Mouse (Mus musculus): Measurements from ENCODE around the gene Zbtb22.
"Not testable (repeated sequence)": the region's sequence is repeated elsewhere in the genome, so short reads cannot be mapped to it uniquely, and the experiment has no call there.

The Zbtb22 gene

DNA sequence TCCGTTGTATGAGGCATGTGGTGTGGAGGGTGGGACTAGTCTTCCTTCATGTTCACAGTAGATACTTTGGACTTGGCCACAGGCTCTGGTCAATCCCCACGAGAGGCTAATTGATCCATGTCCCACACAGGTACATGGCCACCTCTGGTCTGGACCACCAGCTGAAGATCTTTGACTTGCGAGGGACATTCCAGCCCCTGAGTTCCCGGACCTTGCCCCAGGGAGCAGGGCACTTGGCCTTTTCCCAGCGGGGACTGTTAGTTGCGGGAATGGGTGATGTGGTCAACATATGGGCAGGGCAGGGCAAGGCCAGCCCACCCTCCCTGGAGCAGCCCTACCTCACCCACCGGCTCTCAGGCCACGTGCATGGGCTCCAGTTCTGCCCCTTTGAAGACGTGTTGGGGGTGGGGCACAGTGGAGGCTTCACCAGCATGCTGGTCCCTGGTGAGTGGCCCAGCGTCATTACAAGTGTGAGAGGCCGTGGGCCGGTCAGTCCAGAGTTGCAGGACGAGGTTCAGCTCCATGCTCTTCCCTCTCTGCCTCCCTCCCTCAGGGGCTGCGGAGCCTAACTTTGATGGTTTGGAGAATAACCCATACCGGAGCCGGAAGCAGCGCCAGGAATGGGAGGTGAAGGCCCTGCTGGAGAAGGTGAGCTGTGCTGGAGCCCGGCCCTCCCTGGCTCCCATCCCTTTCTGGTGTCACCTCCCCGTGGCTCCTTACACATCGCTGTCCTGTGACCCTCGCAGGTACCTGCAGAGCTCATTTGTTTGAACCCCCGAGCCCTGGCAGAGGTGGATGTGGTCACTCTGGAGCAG is 32.6 kb downstream of the Zbtb22 start:
- no peak for DNase-seq

DNA sequence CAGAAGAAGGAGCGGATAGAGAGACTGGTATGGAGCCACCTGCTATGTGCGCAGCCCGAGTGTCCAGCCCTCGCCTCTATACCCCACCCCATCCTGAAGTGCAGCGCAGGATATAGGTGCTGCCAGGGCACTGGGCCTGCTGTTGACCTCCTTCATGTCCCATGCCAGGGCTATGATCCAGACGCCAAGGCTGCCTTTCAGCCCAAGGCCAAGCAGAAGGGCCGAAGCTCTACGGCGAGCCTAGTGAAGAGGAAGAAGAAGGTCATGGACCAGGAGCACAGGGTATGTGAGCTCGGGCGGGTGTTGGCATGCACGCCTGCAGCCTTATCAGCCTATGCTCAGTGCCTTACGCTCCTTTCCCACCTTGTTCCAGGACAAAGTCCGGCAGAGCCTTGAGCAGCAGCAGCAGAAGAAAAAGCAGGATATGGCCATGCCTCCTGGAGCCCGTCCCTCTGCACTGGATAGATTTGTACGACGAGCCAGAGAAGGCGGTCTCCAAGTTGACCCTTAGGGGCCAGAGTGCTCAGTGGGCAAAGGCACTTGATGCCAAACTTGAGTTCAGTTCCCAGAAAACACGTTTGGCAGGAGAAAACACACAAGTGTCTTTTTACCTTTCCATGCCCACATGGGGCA is 33.3 kb downstream of the Zbtb22 start:
- no peak for DNase-seq

DNA sequence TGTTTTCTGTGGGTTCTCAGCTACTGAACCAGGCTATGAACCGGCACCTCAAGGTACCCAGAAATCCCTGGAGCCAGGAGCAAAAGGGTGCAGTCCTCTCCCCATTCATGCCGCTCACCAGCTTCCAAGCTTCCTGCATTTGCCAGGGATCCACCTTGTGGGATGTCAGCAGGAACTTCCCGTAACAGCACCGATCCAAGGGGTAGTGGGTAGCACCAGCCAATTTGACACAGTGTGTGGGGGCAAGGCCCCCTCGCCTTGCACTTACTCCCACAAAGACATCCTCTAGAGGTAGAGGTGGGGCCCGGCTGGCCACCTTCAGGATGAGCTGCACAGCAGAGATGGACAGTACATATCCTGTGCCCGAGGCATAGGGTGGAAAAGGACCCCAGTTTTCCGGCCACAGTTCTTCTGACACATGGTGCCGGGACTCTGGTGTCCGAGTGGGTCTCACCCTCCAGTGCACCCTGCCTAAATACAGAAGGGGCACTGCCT is 34.5 kb downstream of the Zbtb22 start:
- DNase-seq: no peak

DNA sequence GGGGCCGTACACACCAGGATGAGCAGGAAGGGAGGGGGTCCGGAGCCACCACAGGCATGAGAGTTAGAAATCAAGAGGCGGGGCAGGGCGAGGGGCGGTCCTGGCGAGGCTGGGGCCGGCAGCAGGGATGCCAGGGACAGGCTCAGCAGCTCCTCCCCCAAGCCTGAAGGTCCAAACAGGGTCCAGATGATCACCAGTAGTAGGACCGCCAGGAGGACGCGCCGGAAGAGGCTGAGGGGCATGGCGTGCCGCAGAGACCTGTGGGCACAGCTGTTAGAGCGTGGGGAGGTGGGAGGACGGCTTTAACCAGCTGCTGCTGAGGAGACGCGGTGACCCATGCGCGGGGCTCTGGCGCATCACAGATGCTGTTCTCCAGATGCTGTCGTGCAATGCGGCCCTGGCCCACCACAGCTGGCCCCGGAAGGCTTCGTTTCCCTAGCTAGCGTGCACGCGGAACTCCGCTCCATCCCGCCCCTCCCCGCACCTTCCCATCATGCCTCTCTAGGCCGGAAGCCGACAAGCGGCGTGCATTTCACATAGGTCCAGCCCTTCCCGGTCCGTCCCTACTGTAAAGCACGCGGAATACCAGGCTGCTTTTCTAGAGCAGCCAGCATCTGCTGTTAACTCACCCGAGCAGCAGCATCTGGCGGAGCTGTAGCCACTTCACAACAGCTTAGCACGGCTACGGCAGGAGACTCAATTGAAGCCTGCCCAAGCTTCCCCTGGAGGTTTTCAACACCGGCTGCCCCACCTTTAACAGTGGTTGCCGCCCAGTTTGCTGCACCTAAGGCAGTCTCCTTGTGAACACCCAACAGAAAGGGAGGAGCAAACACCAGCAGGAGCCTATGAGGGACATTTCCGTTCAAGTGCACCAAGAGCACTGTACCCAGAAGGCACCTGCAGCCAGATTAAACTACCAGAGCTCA is 35.6 kb downstream of the Zbtb22 start, which contains the start of gene B3galt4:
Gene B3galt4 (minus strand): TSS at position 468 of the 926 bp plus-strand sequence.
- peak; percentile 94 for DNase-seq

DNA sequence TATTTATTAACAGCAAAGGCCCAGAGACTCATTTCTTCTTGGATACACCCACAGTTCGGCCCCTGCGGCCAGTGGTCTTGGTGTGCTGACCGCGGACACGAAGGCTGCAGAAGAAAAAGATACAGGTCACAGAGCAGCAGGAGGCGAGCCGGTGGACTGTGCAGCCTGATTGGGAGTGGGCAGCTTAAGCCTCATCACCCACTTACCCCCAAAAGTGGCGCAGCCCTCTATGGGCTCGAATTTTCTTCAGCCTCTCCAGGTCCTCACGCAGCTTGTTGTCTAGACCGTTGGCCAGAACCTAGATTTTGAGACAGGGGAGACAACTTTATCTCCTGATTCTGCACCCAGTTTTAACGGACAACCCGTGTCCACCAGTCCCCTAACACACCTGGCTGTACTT is 36.3 kb downstream of the Zbtb22 start:
- not testable (repeated sequence) for DNase-seq

DNA sequence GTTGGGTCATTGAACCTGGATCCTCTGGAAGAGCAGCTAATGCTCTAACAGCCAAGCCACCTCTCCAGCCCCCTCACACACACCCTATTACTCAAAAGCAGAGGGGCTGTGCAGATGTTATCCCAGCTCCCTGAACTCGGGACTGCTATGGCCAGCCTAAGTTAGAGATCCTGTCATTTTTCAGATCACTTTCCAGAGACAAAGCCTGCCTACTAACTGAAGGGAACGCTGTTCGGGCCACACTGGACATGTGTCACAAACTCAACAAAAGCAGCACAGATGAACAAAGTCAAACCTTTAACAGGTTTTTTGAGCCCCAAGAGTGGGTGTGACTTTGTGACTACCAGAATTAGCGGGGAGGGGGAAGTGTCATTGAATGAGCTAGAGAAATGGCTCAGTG is 37.2 kb downstream of the Zbtb22 start:
- DNase-seq: no peak

DNA sequence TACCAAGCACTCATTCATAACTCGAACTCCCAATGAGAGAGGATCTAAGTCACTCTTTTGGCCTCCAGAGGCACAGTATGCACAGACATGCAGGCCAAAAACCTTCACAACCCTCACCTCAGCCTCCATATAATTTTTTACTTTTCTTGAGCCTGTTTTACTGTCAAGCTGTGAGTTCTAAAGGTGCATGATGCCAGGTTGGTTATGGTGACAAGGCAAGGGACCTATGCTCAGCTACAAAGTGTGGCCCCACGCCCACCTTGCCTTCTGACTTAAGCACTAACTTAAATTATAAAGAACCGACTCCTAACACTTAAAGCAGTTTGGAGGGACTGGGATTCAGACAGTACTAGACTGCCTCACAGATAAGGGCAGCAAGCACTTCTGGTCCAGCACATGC is 37.6 kb downstream of the Zbtb22 start:
- DNase-seq: no peak

DNA sequence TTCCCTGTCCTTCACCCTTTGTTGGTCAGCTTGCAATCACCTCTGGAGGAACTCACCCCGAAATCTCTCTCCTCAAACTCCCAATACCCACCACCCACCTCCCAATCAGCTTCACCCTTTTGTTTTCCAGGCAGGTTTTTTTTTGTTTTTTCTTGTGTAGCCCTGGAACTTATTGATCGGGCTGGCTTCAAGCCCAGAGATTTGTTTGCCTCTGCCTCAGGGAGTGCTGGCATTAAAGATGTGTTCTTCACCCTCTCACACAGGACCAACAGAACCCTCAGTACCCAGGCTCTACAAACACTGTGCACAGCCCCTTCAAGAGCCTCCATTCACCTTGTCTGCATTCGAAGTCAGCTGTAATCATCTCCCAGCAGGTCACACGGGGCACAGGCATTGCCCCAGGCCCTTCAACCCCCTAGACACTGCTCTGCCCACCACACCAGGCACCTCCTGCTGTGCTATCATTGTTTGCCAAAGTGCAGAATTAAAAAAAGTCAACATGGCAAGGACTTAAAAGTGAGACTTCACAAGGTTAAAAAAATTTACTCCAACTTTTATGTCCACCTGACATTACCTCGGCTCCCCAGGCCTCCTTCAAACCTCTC is 38.4 kb downstream of the Zbtb22 start:
- DNase-seq: no peak

DNA sequence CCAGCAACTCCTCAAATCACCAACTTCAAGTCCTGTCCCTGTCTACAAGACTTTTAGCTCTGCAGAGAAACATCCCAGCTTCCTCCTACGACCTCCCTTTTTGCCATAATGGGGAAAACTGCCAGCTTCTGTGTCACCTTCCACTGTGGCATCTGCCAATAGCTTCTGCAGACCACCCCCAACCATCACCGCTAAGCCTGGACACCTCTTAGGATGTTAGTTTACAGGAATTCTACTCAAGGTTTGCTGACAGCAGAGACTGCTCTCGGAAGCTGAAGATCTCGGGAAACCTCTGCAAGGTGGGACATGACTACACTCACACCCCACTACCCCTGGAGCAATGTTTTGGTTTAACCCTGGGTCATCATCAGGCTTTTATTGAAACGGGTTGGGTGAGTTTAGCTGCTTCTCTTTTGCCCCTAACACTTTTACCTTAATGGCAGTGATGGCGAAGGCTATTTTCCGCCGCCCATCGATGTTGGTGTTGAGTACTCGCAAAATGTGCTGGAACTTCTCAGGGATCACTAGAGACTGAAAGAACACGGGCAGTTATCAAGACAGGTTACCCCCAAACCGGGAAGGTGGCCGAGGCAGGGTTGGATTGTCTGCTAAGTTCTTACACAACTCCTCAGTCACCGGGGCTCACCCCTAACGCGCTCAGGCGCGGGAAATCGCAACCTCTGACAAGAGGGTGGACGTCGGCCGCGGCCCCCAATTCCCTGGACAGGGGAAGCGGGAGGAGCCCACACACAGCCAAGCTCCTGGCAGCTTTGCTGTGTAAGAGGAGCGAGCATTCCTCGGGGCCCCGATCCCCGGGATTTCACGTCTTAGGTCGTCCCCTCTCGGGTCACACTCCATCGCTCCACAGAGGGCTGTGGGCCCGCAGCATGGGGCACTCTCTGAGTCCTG is 39.2 kb downstream of the Zbtb22 start:
- DNase-seq: peak; percentile 54

DNA sequence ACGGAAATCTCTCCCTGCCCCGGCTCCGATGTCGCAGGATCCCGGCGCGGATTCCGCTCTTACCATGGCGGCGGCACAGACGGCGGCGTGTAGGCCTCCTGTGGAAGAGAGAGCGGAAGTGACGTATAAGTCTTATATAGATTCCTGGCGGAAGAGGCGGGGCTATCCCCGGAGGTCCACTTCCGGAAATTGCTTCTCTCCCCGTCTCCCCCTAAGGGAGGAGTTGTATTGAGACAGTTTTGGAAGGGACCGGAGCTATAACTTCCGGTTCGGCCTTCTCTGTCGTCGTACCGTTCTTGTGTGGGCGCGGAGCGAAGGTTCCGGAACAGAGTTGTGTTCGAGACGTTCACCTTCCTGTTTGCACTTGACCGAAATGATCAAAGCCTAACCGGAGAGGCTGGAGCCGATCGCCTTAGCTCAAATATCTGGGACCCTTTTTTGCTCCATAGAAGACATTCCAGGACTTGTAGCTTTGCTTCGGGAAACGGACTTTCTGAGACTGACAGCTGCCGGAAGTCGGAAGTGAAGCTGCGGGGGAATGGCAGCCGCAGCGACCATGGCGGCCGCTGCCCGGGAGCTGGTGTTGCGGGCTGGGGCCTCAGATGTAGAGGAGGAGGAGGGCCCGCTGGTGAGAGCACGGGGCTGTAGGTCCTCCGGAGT is 40.0 kb downstream of the Zbtb22 start, which contains the start of the genes Vps52 and Rps18:
Gene Vps52 (plus strand): TSS at position 258 of the 660 bp plus-strand sequence.
Gene Rps18 (minus strand): TSS at position 447 of the 660 bp plus-strand sequence.
- DNase-seq: peak; percentile 91

DNA sequence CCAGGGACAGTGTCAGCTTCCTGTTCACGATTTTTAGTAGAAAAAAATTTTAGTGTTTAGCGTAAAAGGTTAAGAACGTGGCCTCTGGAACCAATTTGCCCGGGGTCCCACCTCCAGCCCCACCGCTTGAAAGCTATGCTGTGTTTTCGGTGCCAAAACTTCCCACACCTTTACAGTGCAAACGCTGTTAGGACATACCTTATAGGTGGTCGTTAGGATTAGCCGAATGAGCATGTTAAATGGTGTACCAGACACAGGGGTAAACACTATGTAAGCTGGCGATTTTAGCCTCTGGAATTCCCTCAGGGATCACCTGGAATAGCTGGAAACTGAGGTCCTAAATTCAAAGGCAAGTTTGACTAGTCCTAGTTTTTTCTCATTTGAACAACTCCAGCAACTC is 40.6 kb downstream of the Zbtb22 start:
- DNase-seq: no peak

DNA sequence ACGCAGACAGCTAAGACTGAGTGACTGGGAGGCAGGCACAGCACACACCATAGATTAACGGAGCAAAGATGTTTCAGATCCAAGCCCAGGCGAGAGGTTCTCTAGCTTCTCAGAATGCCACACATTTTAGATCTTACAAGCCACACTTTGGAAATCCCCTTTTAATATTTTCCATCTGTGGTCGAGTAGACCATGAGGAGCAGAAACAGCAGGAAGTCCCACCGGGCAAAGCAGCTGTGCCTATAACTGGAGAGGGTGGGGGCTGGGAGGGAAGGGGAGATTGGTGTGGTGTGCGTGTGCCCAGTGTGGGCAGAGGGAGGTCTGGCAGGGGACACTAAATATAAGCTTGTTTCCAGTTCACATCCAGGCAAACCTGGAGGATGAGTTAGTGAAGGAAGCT is 41.8 kb downstream of the Zbtb22 start:
- no peak for DNase-seq

DNA sequence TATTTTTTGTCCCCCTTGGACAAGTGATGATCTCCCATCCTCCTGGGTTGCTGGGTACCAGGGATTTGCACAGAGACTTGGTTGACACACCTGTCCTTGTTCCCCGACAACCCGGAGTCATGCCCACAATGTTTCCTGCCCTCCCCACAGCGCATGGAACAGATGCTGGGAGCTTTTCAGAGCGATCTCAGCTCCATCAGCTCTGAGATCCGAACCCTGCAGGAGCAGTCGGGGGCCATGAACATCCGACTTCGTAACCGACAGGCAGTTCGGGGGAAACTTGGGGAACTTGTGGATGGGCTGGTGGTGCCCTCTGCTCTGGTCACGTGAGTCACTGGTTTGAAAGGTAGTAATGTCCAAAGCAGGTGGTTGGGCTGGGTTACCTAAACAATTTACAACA is 42.7 kb downstream of the Zbtb22 start:
- DNase-seq: no peak

DNA sequence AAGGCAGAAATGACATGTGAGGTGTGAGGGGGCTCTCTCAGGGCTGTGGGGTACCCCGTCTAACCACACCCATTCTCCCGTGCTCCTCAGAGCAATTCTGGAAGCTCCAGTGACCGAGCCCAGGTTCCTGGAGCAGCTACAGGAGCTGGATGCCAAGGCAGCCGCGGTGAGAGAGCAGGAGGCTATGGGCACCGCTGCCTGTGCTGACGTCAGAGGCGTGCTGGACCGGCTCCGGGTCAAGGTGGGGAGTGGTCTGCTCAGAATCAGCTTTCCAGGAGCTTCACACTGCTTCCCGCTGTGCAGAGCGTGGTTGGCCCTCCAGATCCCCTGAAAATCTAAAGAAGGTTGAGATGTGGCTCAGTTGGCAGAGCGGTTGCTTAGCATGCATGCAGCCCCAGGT is 43.4 kb downstream of the Zbtb22 start:
- no peak for DNase-seq

DNA sequence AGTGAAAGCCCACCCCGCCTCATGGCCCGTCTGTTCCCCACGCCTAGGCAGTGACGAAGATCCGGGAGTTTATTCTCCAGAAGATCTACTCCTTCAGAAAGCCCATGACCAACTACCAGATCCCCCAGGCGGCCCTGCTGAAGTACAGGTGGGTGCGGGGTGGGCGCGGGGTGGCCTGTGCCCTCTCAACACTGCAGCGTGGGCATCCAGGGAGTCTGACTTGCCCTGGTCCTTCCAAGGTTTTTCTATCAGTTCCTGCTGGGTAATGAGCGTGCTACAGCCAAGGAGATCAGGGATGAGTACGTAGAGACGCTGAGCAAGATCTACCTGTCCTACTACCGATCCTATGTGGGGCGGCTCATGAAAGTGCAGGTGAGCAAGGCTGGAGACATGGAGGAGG is 44.2 kb downstream of the Zbtb22 start:
- no peak for DNase-seq

DNA sequence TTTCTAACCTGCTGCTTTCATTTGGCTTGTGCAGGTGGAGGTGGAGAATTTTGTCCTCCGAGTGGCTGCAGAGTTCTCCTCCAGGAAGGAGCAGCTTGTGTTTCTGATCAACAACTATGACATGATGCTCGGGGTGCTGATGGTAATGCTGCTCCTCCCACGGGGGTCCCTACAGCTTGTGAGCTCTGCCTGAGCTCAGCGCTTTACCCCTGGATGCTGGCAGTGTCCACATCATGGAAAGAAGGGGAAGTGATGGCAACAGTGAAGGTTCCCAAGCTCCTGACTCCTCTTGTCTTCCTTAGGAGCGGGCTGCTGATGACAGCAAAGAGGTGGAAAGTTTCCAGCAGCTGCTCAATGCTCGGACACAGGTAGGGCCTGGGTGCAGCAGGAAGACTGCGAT is 47.2 kb downstream of the Zbtb22 start:
- DNase-seq: no peak

DNA sequence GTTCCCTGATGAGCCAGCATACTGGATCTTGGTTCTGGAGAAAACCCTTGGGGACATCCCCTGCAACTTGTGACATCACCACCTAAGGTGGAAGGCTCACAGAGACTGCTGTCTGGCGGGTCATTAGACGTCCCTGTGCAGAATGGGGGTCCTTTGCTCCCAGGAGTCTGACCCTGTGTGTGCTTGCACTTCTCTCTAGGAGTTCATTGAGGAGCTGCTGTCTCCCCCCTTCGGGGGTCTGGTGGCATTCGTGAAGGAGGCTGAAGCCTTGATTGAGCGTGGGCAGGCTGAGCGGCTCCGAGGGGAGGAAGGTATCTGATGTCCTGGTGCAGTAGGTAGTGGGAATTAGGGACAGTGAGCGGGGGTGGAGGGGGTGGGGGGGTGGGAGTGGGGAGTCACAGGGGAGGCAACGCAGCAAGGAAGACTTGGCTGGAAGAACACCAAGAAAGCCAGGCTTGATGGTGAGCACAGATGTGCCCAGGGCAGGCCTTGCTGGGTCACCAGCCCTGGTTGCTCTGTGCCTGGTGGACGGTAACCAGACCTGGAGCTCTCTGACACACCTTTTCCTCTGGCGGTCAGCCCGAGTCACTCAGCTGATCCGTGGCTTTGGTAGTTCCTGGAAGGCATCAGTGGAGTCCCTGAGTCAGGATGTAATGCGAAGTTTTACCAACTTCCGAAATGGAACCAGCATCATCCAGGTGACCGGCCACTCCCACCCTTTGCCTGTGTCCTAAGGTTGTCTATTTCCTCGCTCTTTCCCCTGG is 49.6 kb downstream of the Zbtb22 start:
- no peak for DNase-seq

DNA sequence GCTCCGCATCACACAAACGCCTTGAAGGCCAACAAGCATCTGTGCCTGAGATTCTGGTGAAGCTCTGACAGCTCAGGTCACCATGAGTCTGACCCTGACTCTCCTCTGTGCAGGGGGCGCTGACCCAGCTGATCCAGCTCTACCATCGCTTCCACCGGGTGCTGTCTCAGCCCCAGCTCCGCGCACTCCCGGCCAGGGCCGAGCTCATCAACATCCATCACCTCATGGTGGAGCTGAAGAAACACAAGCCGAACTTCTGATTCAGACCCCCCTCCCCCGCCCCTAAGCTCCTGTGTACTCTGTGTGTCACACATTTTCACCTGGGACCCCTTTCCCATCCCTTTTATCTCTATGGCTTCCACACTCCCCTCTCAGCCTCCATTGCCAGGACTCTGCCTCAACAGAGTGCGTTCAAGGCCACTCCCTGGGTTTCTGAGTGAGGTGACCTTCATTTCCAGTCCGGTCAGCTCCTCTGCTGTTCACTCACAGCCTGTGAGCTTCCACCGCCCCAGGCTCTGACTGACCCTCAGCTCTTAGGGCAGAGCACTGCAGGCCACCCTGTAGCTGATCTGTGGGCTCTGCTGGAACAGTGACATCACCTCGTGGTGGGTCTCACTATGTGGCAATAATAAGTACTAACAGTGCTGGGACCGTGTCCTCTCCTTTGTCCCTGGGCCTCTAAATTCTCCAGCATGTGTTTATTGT is 50.3 kb downstream of the Zbtb22 start:
- no peak for DNase-seq

DNA sequence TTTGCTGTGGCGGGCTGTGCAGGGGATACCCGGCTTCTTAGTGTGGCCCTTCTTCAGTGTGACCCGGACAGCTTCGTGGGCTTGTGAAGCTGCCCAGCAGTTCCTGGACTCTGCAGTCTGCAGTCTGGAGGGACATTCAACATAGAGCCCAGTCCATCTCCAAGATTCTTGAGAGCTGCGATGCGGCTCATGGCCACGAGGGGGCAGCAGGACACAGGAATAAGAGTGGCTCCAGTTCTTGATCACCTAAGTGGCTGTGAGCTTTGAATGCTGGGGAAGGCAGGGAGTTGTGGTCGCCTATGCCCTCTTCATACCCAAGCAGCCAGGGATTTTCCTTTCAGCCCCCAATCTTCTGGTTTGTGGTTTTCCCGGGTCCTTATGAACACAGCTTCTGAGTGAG is 52.8 kb downstream of the Zbtb22 start:
- peak; percentile 78 for DNase-seq

Data from right cerebral cortex, postnatal 4 days (tissue).